Mouse (Mus musculus) urinary bladder, adult 18-20 months (tissue): ENCODE results near the gene H2al1h.
"Not testable (repeated sequence)": the region's sequence is repeated elsewhere in the genome, so short reads cannot be mapped to it uniquely, and the experiment has no call there.

Source experiments
- DNase-seq, 2 experiments: peaks; one replicate each; pipeline ENCODE4 v3.0.0; 2022; ENCODE audit warnings: low spot score in 2 of 2, mixed read lengths in 2 of 2

Gene H2al1h

GRCm38 (mm10) chrX:11321192-11321591 lies at the start of gene H2al1h:
H2al1h (plus strand) TSS chrX:11321492.
- not testable (repeated sequence) for DNase-seq

- no peak for DNase-seq
These were observed 48.1 kb upstream of the H2al1h start for GRCm38 (mm10) chrX:11273190-11273589.

GRCm38 (mm10) chrX:11277083-11277482 lies 44.2 kb upstream of the H2al1h start:
- DNase-seq: no peak

GRCm38 (mm10) chrX:11280741-11281140 lies 40.6 kb upstream of the H2al1h start:
- DNase-seq: no peak

- no peak for DNase-seq
These were observed 32.9 kb upstream of the H2al1h start for GRCm38 (mm10) chrX:11288306-11288882.

GRCm38 (mm10) chrX:11289244-11289643 lies 32.0 kb upstream of the H2al1h start:
- no peak for DNase-seq

- not testable (repeated sequence) for DNase-seq
These were observed 22.3 kb upstream of the H2al1h start, which contains the start of gene H2al1a for GRCm38 (mm10) chrX:11298957-11299356. H2al1a (plus strand) TSS chrX:11299257.

- not testable (repeated sequence) for DNase-seq
These were observed 19.2 kb upstream of the H2al1h start, which contains the start of gene H2al1b for GRCm38 (mm10) chrX:11302132-11302531. H2al1b (plus strand) TSS chrX:11302432.

GRCm38 (mm10) chrX:11305355-11305754 lies 15.9 kb upstream of the H2al1h start, which contains the start of gene H2al1c:
H2al1c (plus strand) TSS chrX:11305655.
- not testable (repeated sequence) for DNase-seq

GRCm38 (mm10) chrX:11308524-11308923 lies 12.8 kb upstream of the H2al1h start, which contains the start of gene H2al1d:
H2al1d (plus strand) TSS chrX:11308824.
- not testable (repeated sequence) for DNase-seq

GRCm38 (mm10) chrX:11311634-11312033 lies 9.7 kb upstream of the H2al1h start, which contains the start of gene H2al1e:
H2al1e (plus strand) TSS chrX:11311934.
- DNase-seq: not testable (repeated sequence)

GRCm38 (mm10) chrX:11314858-11315257 lies 6.4 kb upstream of the H2al1h start, which contains the start of gene H2al1f:
H2al1f (plus strand) TSS chrX:11315158.
- DNase-seq: not testable (repeated sequence)

GRCm38 (mm10) chrX:11317956-11318355 lies 3.3 kb upstream of the H2al1h start, which contains the start of gene H2al1g:
H2al1g (plus strand) TSS chrX:11318256.
- DNase-seq: not testable (repeated sequence)

GRCm38 (mm10) chrX:11324359-11324758 lies 3.1 kb downstream of the H2al1h start, which contains the start of gene H2al1i:
H2al1i (plus strand) TSS chrX:11324659.
- not testable (repeated sequence) for DNase-seq

- DNase-seq: not testable (repeated sequence)
These were observed 6.2 kb downstream of the H2al1h start, which contains the start of gene H2al1j for GRCm38 (mm10) chrX:11327522-11327921. H2al1j (plus strand) TSS chrX:11327822.

- no peak for DNase-seq
These were observed 24.5 kb downstream of the H2al1h start for GRCm38 (mm10) chrX:11345762-11346161.

- no peak for DNase-seq
These were observed 25.5 kb downstream of the H2al1h start for GRCm38 (mm10) chrX:11346756-11347155.

GRCm38 (mm10) chrX:11360823-11361222 lies 39.5 kb downstream of the H2al1h start:
- no peak for DNase-seq

- no peak for DNase-seq
These were observed 40.0 kb downstream of the H2al1h start for GRCm38 (mm10) chrX:11361261-11361660.

- DNase-seq: no peak
These were observed 42.6 kb downstream of the H2al1h start for GRCm38 (mm10) chrX:11363890-11364289.

GRCm38 (mm10) chrX:11365151-11365550 lies 43.9 kb downstream of the H2al1h start:
- no peak for DNase-seq
